Mouse (Mus musculus) erythroblast, embryonic 14.5 days (primary cell): ENCODE results near the gene Lyve1.

Experiments used
- GATA1 ChIP-seq: IDR thresholded peaks from 2 replicates; pipeline ENCODE4 v1.6.1; 2012; ENCODE audit warnings: low read length, inconsistent platforms, mixed read lengths
- TAL1 ChIP-seq: IDR thresholded peaks from 3 replicates; pipeline ENCODE4 v1.6.1; 2012; ENCODE audit warnings: low read length, inconsistent platforms, mixed read lengths

DNA sequence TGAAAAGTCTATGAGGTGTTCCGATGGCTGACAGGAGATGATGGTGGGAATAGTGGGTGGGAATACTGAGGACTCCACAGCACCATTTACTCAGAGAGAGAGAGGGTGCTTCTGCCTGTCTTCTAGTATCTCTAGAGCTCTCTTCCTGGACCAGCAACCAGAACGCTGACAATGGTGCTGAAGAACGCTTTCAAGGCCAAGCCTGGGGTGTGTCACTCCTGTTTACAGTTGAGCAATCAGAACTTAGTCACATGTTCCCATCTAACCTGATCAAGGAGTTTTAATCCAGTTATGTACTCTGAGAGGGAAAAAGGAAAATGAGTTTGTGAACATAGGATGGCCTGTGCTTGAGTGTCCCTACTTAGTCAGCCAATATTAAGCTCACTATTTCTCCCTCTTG lies 3.0 kb upstream of the Lyve1 start:
- TF ChIP-seq GATA1 (no peak), TAL1 (no peak)
